Mouse (Mus musculus) kidney, adult 9 months (tissue): Measurements from ENCODE around the gene Fnip2.
A peak's percentile ranks its signal among the peaks of the same experiment; 100 is the strongest.

Experiments
- DNase-seq: peaks from one replicate; pipeline ENCODE4 v3.0.0; 2022

The Fnip2 gene

DNA sequence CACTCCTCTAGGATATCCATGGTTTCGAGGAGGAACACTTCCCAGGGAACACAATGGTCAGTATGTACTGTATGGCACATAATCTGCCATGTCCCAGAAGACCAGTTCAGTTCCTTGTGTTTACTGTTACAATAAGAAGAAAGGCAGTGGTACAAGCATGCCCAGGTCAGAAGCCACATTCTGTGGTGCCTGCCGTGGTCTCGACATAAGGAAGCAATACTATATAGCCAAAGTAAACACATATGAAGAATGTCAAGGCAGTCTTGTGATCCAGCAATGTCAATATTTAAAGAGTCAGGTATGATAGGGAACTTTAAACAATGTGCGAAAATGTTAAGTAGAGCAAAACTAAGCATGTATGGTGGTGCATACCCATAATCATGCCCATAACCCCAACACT is 44.2 kb downstream of the Fnip2 start:
- DNase-seq, result no peak

DNA sequence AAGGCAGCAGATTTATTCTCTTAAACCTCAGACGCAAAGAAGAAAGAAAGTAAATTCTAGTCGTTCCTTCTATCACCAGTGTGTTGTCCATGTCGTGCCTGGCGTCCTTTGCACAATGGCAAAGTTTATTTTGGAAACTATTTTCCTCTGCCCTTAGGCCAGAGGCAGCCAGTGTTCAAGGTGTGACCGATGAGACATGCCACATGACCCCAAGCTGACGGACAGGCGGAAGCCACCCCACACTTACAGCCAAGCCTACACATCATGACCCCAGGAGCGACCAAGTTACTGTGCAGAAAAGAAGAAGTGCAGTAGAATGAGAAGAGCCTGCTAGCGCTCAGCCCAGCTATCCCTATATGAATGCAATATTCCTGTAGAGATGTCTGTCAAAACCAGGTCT is 47.7 kb downstream of the Fnip2 start:
- peak; percentile 57 for DNase-seq

DNA sequence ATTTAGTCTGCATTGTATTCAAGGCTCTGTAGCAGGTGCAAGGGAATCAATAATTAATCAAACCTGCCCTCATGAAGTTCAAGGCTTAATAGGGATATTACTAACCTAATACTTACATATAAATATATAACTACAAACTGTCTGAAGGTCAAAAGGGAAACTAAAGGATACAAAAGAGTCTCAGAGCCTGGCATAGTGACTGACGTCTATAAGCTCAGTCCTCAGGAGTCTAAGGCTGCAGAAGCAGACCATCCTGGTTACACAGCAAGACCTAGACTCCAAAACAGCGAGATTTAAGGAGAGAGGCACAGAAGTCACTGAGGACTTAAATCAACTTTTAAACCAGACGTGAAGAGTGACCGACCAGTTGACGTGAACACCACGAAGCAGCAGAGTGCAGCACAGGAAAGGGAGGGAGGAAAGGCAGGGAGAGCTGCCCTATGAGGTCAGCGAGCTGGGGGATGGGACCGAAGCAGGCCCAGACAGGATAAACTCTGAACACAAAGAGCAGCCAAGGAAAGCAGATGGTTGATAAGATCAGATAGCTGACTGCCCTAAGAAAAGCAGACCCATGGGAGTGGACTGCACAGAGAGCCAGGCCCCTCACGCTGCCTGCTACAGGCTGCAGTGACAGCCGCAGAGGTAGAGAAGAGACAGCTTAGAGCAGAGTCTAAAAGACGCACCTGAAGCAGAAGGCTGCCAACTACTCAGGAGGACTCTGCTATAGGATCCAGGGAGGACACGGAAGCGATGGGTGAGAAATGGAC is 48.7 kb downstream of the Fnip2 start:
- peak; percentile 83 for DNase-seq

DNA sequence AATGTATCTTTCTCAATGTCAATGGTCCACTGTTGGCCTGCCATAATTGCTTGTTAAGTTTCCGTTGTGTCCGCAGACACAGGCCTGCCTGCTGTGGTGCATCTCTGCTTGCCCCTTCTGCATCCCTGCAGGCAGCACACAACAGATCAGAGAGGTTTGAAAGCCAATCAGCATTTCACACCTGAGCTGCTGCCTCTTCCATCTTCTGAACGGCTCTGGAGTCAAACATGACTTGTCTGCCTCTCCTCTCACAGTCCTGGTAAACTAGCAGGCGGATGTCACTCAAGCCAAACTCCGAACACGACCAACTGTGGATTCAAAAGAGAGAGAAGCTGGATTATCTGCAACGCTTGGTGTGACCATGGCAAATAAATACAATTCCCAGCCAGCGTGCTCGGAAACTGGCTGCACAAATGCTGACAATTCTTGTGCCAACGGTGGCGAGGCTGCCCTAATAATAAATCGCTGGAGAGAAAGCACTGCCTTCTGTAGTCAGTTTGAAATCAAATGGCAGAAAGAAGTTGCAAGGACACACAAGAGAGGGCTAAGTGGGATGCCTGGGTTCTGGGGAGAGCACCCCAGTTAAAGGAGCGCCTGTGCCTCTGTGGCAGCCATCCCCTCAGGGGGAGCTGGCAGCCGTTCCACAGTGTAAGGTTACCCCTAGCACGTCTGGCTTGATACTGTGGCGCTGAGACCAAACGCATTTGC is 49.6 kb downstream of the Fnip2 start:
- no peak for DNase-seq

DNA sequence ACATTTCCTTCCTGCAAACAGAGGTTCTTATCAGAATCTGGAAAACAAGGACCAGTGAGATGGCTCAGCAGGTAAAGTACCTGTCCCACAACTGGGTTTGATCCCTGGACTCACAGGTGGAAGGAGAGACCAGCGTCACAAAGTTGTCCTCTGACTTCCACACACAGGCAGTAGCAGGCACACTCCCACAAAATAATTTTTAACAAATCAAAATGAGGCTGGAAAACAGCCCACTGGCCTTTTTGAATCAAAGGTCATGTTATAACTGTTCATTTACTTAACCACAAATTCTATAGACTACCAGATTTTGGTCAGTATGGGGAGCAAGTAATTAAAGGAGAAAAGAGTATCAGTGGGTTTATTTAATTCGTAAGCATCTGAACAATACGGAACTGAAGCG is 50.6 kb downstream of the Fnip2 start:
- DNase-seq, result peak; percentile 59

DNA sequence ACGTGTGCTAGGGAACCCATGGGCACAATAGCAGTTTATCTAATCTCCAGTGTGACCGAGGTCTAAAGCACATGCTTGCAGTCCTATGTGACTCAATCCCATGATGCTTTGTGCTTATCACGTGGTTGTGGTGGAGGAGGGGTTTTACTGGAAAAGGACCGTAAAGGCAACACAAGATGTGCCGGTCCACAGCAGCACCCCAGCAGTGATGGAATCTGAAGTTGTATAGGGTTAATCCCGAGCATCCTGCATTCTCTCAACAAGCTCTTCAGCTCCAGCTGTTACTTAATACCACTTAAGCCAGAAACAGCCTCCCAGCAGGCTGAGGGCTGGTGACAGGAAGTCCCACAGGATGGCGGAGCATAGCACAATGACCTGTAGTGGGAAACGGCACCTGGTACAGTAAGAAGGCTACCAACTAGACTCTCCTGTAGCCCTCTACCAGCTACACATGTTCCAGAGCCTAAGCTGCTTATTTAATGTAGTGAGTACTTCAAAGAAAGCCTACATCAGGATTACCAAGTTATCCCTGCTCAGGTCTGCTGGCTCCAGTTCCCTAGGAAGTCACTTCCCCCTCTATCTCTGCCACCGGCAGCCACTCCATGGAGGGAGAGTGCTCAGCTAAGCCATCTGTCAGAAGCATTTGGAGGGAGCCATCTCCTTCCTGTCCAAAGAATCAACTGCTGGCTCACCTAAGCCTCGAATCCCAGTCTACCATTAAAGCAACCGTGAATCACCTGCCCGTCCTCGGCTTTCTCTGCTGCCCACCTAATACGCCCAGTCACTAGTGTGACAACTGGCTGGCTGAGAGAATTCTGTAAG is 51.3 kb downstream of the Fnip2 start:
- DNase-seq, result peak; percentile 47

DNA sequence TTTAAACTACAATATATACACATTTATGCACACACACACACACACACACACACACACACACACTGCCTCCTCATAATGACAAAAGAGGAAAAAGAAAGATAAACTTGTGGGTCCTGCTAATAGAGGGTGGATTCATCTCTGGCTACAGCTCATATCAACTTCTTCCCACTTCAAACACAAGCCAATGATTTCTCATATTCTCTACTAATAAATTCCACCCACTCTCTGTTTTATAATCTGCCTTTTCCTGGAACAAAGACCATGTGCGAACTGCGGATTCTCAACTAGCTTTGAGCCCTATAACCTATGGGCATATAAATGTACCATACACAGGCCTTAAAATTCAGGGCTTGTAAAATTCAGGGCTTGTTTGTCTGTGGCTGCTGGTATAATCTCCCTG is 53.3 kb downstream of the Fnip2 start:
- no peak for DNase-seq

DNA sequence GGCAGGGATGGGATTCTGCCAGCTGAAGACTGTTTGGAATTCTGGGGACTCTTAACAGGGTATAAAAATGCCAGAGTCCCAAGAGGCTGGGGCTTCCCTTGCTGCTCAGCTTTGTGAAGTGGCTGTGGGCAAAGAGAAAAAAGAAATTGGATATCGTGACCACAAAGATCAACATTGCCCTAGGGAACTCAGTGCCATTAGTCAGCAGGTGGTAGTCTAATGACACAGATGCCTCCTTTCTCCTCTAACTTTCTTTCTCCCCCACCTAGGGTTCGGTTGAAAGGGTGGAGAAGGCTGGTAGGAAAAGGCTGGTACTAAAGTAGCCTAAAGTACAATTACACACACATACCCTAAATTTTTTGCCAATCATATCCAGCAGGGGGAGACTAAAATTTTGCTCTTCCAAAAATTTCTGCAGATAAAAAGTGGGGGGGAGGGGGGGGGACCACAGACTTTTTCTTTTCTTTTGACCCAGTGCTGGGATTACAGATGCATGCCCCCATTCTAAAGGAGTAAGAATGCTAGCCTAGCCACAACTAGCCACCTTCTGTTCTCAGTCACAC is 66.3 kb downstream of the Fnip2 start:
- no peak for DNase-seq

DNA sequence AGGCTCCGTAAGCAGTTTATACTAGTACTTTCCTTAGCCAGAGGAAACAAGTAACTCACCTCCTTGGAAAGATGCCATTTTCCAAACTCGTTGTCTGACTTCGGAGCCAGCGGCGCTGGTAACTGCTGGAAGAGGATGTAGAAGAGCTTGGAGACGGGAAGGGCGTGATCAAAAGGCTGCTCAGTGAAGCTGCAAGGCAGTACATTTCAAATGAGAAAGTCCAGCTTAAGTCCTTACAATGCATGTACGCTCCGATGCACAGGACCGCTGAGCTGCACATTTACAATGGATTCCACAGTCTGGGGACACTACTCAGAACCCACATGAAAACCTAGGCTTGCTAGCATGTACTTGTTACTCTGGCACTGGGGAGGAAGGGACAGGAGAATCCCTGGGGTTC is 67.3 kb downstream of the Fnip2 start:
- DNase-seq, result peak; percentile 66

DNA sequence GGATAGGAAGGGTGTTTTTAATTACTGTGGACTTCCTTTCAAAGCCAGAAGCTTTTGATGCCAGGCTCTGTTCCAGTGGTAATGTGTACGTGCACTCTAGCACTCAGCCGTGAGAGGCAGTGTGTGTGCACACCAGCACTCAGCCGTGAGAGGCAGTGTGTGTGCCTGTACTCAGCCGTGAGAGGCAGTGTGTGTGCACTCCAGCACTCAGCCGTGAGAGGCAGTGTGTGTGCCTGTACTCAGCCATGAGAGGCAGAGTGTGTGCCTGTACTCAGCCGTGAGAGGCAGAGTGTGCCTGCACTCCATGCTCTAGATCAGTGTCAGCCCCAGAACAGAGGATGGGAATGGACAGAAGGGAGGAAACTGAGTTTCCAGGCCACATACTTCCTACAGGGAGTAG is 70.9 kb downstream of the Fnip2 start:
- DNase-seq, result no peak

DNA sequence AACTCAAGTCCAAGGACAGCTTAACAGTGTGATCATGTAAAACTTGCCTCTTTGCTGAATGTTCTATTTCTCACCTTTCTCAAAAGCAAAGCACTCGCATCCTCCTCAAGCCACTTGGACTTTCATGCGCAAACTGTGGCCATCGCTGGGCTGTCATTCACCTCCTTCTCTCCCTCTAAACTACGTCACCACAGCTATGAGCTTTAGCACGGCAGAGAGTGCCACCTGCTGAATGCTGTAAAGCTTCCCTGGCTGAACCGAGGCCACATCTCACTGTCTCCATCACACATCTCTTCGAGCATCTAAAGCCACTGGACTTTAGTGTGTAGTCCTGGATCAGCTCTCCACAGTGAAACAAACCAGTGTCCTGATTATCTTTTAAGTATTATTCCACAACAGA is 72.4 kb downstream of the Fnip2 start:
- DNase-seq, result no peak

DNA sequence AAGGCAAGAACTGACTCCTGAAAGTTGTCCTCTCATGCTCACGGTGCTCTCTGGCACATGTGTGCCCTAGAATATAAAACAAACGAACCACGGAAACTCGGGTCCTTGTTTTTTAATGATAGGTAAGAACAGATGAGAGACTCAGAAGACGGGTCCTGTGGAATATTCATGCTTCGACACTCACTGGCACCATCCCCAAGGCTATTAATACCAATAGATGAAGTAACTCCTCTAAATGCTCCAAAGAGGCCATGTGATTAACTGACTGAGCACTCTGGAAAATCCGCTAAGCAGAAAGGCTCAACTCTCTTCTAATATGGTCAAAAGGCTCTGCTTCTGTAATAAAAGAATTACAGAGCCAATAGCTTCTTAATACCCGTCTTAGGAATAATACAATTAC is 73.6 kb downstream of the Fnip2 start:
- no peak for DNase-seq

DNA sequence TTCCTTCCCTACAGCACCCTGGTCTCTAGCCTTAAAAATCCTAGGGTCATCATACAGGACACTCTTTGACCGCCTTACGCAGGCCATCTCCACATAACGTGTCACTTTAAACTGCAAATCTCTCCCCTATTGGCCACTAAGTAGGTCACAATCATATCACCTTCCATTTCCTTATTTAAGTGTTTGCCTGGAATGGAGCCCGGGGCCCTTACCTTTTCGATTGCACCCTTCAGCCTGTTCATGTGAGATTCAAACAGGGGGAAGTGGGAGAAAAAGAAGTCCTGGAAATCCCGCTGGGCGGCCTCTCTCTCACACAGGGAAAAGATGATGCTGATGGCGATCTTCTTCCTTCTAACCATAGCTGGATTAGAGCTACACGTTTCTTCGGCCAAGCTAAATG is 74.5 kb downstream of the Fnip2 start:
- DNase-seq, result no peak

DNA sequence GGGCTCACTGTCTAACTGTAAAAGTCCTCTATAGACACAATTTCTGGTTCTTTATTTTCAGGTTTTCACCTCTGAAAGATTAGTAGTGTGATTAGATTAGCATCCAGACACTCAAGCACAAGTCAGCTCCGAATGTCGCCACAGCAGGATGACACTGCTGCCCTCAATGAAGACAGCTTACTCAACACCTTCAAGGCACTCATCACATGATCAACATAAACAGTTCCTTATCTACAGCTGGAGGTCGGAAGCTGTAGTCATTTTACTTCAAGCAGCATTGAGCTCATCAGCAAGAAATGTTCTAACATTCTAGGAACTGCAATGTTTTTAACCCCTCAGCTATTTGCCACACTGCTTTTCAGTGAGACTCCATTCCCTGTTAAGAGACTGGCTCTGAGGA is 76.0 kb downstream of the Fnip2 start:
- DNase-seq, result no peak

DNA sequence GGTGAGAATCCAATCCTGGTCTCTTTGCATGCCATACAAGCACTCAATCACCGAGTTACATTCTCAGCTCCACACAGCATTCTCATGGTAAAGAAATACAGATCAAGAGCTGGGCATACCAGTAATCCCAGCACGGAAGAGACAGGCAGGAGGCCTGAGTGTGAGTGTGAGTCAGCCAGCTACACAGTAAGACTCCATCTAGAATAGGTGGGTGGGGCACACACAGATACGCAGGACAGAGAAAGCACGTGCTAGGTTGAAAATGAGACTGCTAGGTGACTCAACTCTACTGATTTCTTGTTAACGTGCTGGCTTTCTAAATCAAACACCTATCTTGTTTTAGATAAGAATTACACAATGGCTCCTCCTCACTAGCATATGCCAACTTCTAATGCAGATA is 77.5 kb downstream of the Fnip2 start:
- no peak for DNase-seq

DNA sequence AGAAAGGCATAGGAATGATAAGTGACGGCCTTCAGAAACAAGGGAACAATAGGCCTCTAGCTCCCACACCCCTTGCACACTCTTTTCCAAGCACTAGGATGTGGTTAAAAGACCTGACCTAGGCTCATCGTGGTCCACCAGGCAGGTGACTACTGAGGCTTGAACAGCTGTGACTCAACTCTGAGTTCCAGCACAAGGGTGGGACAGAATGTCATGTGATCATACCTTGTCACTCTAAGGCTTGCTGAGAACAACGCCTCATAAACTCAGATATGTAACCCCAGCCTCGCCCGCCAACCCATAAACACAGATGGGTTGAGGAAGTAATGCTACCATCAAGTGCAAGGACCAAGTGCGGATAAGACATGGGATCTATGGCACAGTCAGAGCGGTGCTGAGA is 79.6 kb downstream of the Fnip2 start:
- no peak for DNase-seq

DNA sequence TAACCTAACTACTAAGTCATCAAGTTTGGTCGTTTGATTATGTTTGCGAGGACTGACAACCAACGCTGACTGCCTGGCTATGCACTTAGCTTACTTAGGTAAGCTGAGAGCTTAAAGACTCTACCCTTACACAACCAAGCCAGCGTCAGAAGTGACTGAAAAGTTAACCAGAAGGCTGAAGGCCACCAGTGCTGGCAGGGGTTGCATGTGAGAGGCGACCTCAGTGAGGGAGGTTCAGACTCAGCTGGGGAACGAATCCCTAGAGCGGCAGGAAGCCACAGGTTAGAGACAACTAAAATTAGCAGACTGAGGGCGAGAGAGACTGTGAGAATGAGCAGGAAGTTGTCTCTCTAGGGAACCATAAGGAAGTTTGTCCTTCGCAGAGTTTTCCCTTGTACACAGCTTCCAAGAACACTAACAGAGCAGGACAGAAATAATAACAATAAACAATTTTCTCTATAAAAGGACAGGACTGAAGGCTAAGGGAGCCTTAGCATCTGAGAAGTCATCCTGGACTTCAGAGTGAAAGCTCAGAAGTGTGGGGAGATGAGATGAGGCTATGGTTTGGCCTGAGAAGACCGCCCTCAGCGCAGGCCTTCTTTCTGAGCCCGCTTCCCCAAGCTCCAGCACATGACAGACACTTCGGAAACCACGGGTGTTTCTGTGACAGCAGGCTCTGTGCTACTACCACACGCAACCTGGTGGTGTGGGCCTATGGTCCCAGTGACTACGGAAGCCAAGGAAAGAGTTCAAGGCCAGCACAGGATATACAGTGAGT is 83.1 kb downstream of the Fnip2 start:
- DNase-seq, result peak; percentile 44

DNA sequence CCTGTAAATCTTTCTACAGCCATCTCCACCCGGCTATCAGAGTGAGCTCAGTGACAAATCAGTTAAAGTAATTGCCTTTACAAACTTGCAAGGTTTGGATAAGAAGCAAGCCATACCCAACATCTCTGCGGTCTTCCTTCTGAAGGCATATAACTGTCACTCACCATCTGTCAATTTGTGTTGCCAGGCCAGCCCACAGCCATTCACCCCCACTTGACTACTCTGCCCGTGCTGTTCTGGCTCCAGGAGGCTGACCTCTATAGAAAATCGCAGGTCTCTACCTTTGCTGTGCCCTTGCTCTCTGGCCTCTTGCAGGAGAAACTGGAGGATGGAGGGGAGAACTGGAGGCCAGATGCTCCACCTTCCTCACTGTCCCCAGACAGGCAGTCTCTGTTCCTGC is 88.7 kb downstream of the Fnip2 start:
- no peak for DNase-seq

DNA sequence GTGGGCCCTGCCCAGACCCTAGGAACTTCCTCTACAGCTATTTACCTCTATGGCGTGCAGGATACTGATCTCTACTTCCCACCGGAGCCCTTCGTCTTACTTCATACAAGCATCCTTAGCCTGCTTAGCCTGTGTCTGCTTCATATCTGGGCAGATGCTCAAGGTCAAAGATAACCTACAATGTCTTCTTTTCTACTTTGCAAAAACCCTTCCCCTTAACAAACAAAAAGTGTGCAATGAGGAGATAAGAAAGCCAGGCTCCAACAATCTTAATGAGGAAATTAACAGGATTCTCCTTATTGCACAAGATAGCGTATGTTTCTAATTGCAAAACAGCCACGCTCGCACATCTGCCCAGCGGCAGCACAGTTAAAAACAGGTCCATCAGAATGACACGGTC is 89.2 kb downstream of the Fnip2 start:
- no peak for DNase-seq

DNA sequence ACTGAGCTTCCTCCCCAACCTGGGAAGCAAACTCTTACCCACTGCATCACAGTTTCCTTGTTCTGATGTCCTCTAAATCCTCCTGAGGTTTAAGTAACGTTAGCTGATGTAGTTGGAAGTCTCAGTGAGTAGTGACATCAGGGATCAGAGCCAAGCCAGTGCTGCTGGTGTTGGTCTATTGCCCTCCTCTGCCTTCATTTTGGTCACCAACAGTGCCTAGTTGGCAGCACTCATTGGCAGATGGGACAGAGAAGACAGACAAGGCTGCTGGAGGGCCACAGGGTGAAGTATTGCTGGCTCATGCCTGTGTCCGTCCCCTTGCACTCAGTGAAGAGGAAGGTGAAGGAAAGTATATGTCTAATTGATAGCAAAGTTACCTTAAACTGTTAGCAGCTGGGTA is 91.6 kb downstream of the Fnip2 start:
- no peak for DNase-seq

DNA sequence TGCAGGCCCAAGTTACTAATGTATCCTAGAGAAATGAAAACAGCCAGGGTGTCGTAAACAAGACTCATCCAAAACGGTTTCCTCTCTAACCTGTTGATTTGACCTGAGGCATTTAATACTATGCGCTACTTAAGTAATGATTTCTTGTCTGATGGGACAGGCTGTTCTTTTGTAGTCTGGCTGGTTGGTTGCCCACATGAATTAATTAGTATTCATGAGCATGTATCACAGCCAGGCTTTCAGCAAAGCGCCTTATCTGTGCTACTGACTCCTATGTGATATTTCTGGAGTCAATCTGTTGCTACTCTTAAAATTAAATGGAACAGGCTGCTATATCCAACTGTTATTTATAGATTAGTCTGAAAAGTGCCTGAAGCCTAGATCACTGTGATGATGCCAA is 92.7 kb downstream of the Fnip2 start:
- no peak for DNase-seq

DNA sequence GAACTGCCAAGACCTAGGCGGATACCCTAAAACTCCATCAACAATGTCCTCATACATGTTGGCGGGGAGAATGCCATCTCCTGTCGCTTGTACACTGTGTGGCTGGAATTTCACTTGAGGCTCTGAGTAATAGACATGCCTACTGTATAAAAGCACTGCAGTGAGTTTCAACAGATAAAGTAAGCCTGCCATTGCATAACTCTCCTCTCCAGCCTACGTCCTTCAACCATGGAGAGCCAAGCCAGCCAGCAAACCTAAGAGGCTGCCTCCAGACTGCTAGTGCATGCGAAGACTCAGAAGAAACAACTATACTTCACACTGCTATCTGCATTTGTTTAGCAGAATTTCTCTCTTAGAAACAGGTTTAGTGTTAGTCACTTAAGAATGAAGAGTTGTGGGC is 95.2 kb downstream of the Fnip2 start:
- no peak for DNase-seq

DNA sequence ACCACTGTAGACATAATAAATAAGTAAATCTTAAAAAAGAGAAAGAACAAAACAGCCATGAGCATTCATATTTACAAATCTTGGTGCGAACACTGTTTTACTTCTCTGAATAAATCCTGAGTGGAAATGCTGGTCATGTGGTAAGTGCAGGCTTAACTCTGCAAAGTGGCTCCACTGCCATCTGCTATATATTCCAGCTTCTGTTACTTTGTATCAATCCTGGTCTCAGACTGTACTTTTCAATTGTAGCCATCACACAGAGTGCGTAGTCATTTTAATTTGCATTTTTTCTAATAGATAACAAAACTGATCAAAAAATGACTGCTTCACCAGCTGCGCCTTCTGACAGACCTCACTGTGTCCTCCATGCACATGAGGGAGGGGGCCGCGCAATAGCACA is 98.2 kb downstream of the Fnip2 start:
- no peak for DNase-seq
